In the genomic region with DNA sequence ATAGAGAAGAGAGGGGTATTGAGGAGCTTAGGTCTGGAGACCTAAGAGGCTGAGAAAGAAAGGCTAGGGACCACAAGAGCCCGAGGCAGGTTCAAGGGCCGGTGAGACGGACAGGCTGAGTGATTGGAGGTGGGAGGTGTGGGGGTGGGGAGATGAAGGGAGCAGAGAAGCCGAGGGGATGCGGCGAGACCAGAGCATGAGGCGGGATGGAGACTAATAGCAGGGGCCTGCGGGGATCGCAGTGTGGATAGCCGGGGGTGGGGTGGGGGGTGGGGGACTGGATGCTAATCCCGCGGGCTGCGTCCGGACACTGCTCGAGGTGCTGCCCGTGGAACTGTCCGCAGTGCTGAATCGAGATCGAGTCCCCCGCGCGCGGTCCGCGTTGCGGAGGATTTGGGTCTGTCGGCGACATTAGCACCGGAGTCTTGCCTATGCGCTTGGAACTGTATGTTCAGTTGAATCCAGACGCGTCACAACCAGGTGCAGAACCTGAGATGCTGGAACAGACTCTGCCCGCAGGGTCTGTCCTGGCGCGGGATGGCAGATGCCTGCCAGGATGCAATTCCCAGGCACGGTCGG, we compare ENCODE assay signal across 9 mouse cellular contexts. TPM values are rescaled to one million over a fixed set of nuclear protein-coding genes. Genes with fewer than 3 reads are reported as not detected.
DNase-seq lines count a peak whose midpoint lies in the region; ATAC-seq and TF ChIP-seq lines count a peak whose summit lies in the region.
"Had no signal": no experiment of that assay in that cellular context is flagged by ENCODE, and none has a peak within 500 bp of the region (broad histone marks: within the 10 kb centered on the region; RNA-seq: fewer than 3 reads in every experiment).

No protein-coding gene starts in this region.

- H3K27me3 ChIP-seq in heart, embryonic 10.5 days (ENCODE audit: insufficient read depth, poor library complexity, severe bottlenecking), result peaks cover 86% of the 10 kb centered on the region
- peaks cover 66% of the 10 kb centered on the region for H3K27me3 ChIP-seq in embryonic facial prominence, embryonic 15.5 days
- peaks cover 43% of the 10 kb centered on the region for H3K27me3 ChIP-seq in intestine, embryonic 16.5 days (replicated peaks; ENCODE audit: control insufficient read depth, insufficient read depth, low read length)
- H3K27me3 ChIP-seq in stomach, postnatal 0 days (ENCODE audit: control insufficient read depth, insufficient read depth, low read length), result peaks cover 14% of the 10 kb centered on the region; the same call in 1 of the 2 replicates

- no peaks in the 10 kb centered on the region for H3K36me3 ChIP-seq in heart, embryonic 10.5 days
- no peaks in the 10 kb centered on the region for H3K36me3 ChIP-seq in embryonic facial prominence, embryonic 15.5 days
- no peaks in the 10 kb centered on the region for H3K36me3 ChIP-seq in intestine, embryonic 16.5 days (ENCODE audit: control insufficient read depth, insufficient read depth, low read length)
- H3K36me3 ChIP-seq in stomach, postnatal 0 days (ENCODE audit: control insufficient read depth, insufficient read depth, low read length), result no peaks in the 10 kb centered on the region
- H3K36me3 ChIP-seq: liver, embryonic 15.5 days had no signal

- no peak for TF ChIP-seq EP300 in stomach, postnatal 0 days (optimal IDR thresholded peaks at IDR 0.05)

- TF ChIP-seq CTCF in stomach, postnatal 0 days (IDR thresholded peaks at IDR 0.05; ENCODE audit: low read depth), result no peak

- H3K4me1 ChIP-seq in heart, embryonic 10.5 days, result peaks cover 22% of the 10 kb centered on the region
- H3K4me1 ChIP-seq in embryonic facial prominence, embryonic 15.5 days, result peaks cover 10% of the 10 kb centered on the region
- H3K4me1 ChIP-seq in intestine, embryonic 16.5 days (ENCODE audit: control insufficient read depth, insufficient read depth, low read length), result peaks cover 5% of the 10 kb centered on the region; the same call in 1 of the 2 replicates
- no peaks in the 10 kb centered on the region for H3K4me1 ChIP-seq in stomach, postnatal 0 days (replicated peaks; ENCODE audit: control insufficient read depth, insufficient read depth)
- H3K4me1 ChIP-seq: liver, embryonic 15.5 days had no signal

- WGBS in heart, embryonic 10.5 days, result 1% methylated on average over 37 of the region's 37 CpGs
- WGBS in embryonic facial prominence, embryonic 15.5 days, result under 1% methylated on average over 37 of the region's 37 CpGs
- 2% methylated on average over 37 of the region's 37 CpGs for WGBS in intestine, embryonic 16.5 days
- WGBS in stomach, postnatal 0 days, result 1% methylated on average over 32 of the region's 37 CpGs

- H3K9me3 ChIP-seq in heart, embryonic 10.5 days, result no peaks in the 10 kb centered on the region
- H3K9me3 ChIP-seq in embryonic facial prominence, embryonic 15.5 days (replicated peaks), result no peaks in the 10 kb centered on the region
- H3K9me3 ChIP-seq in intestine, embryonic 16.5 days (ENCODE audit: control insufficient read depth, low read length), result no peaks in the 10 kb centered on the region
- no peaks in the 10 kb centered on the region for H3K9me3 ChIP-seq in stomach, postnatal 0 days (ENCODE audit: control insufficient read depth, low read length)
- H3K9me3 ChIP-seq: liver, embryonic 15.5 days had no signal

- peak overlapping the region; percentile 60; the same call in 1 of the 2 replicates for H3K4me2 ChIP-seq in embryonic facial prominence, embryonic 15.5 days (replicated peaks)
- peak overlapping the region; percentile 50; the same call in 1 of the 2 replicates for H3K4me2 ChIP-seq in intestine, embryonic 16.5 days (ENCODE audit: low read depth, low read length)
- H3K4me2 ChIP-seq in stomach, postnatal 0 days (replicated peaks; ENCODE audit: low read depth), result no peak overlapping the region

- H3K4me3 ChIP-seq in heart, embryonic 10.5 days, result peak overlapping the region; percentile 54; the same call in 1 of the 2 replicates
- H3K4me3 ChIP-seq in embryonic facial prominence, embryonic 15.5 days (replicated peaks), result no peak overlapping the region
- H3K4me3 ChIP-seq in intestine, embryonic 16.5 days (ENCODE audit: low read length), result no peak overlapping the region
- H3K4me3 ChIP-seq in stomach, postnatal 0 days (ENCODE audit: low read depth, low read length), result no peak overlapping the region

- ATAC-seq in embryonic facial prominence, embryonic 15.5 days (ENCODE audit: insufficient number of reproducible peaks, low FRiP score, low TSS enrichment, low read depth), result 0 out of 2 replicates have a peak, but pooled peaks have one; percentile 9
- no peak for ATAC-seq in intestine, embryonic 16.5 days
- ATAC-seq in megakaryocyte-erythroid progenitor cell, adult 5-6 weeks (replicated peaks; ENCODE audit: low FRiP score, low TSS enrichment, poor library complexity, severe bottlenecking), result peak; percentile 60
- no peak for ATAC-seq in stomach, postnatal 0 days (ENCODE audit: low FRiP score, low TSS enrichment)

- H3K27ac ChIP-seq in heart, embryonic 10.5 days, result no peak overlapping the region
- no peak overlapping the region for H3K27ac ChIP-seq in embryonic facial prominence, embryonic 15.5 days (replicated peaks)
- H3K27ac ChIP-seq in intestine, embryonic 16.5 days (ENCODE audit: low read length), result no peak overlapping the region
- H3K27ac ChIP-seq in stomach, postnatal 0 days (replicated peaks), result no peak overlapping the region
- H3K27ac ChIP-seq: liver, embryonic 15.5 days had no signal

- H3K9ac ChIP-seq in embryonic facial prominence, embryonic 15.5 days, result no peak overlapping the region
- no peak overlapping the region for H3K9ac ChIP-seq in intestine, embryonic 16.5 days (ENCODE audit: low read depth, low read length)
- no peak overlapping the region for H3K9ac ChIP-seq in stomach, postnatal 0 days (ENCODE audit: low read length)
- H3K9ac ChIP-seq: liver, embryonic 15.5 days had no signal

- no peak for DNase-seq in heart, embryonic 10.5 days (ENCODE audit: low spot score)
- DNase-seq in heart, adult 9 months (ENCODE audit: low spot score in 2 of 2), result no peak
- peak; percentile 44 for DNase-seq in MN1 (ENCODE audit: low spot score)
- peak; percentile 61 for DNase-seq in stomach, postnatal 0 days (ENCODE audit: low spot score)
- DNase-seq in spleen, postnatal 4 days (ENCODE audit: low spot score in 2 of 2), result no peak

RNA-seq across cellular contexts. Expression of gene Epha10, which starts 1.5 kb away (rescaled TPM):
- 0.08 TPM in 1 of 2 replicates, not detected in the other for polyA plus RNA-seq in heart, embryonic 10.5 days (2016; fragmentation: Nextera tagmentation; extraction: Ambion mirVana)
- polyA plus RNA-seq in embryonic facial prominence, embryonic 15.5 days (2015; fragmentation: Nextera tagmentation; extraction: Ambion mirVana), result 0.04 and 0.09 TPM in 2 replicates
- polyA plus RNA-seq in intestine, embryonic 16.5 days (2015; fragmentation: Nextera tagmentation; extraction: Ambion mirVana), result 0.07 and 0.15 TPM in 2 replicates
- not detected in 2 replicates for total RNA-seq in megakaryocyte-erythroid progenitor cell, adult 5-6 weeks (2014; fragmentation: Nextera tagmentation)
- not detected in 2 replicates for total RNA-seq in megakaryocyte-erythroid progenitor cell, adult 5-6 weeks (2017)
- 0.17 TPM in 1 of 2 replicates, not detected in the other for polyA plus RNA-seq in stomach, postnatal 0 days (2015; fragmentation: Nextera tagmentation; extraction: Ambion mirVana)
- polyA plus RNA-seq: liver, embryonic 15.5 days had no signal

RNA-seq across cellular contexts. Expression of gene Maneal, which starts 20.3 kb away (rescaled TPM):
- polyA plus RNA-seq in heart, embryonic 10.5 days (2016; fragmentation: Nextera tagmentation; extraction: Ambion mirVana), result 0.09 and 0.11 TPM in 2 replicates
- 1.2 and 1.5 TPM in 2 replicates for polyA plus RNA-seq in embryonic facial prominence, embryonic 15.5 days (2015; fragmentation: Nextera tagmentation; extraction: Ambion mirVana)
- polyA plus RNA-seq in intestine, embryonic 16.5 days (2015; fragmentation: Nextera tagmentation; extraction: Ambion mirVana), result 0.36 and 0.44 TPM in 2 replicates
- not detected in 2 replicates for total RNA-seq in megakaryocyte-erythroid progenitor cell, adult 5-6 weeks (2014; fragmentation: Nextera tagmentation)
- total RNA-seq in megakaryocyte-erythroid progenitor cell, adult 5-6 weeks (2017), result 0.19 TPM in 1 of 2 replicates, not detected in the other
- 0.19 and 0.21 TPM in 2 replicates for polyA plus RNA-seq in stomach, postnatal 0 days (2015; fragmentation: Nextera tagmentation; extraction: Ambion mirVana)

RNA-seq across cellular contexts. Expression of gene 1110065P20Rik, which starts 31.2 kb away (rescaled TPM):
- 45.0 and 58.0 TPM in 2 replicates for polyA plus RNA-seq in heart, embryonic 10.5 days (2016; fragmentation: Nextera tagmentation; extraction: Ambion mirVana)
- polyA plus RNA-seq in embryonic facial prominence, embryonic 15.5 days (2015; fragmentation: Nextera tagmentation; extraction: Ambion mirVana), result 57.9 and 59.1 TPM in 2 replicates
- polyA plus RNA-seq in intestine, embryonic 16.5 days (2015; fragmentation: Nextera tagmentation; extraction: Ambion mirVana), result 35.3 and 35.8 TPM in 2 replicates
- total RNA-seq in megakaryocyte-erythroid progenitor cell, adult 5-6 weeks (2014; fragmentation: Nextera tagmentation), result 11.8 and 14.4 TPM in 2 replicates
- total RNA-seq in megakaryocyte-erythroid progenitor cell, adult 5-6 weeks (2017), result 1.5 and 4.2 TPM in 2 replicates
- polyA plus RNA-seq in stomach, postnatal 0 days (2015; fragmentation: Nextera tagmentation; extraction: Ambion mirVana), result 64.1 and 65.8 TPM in 2 replicates

RNA-seq across cellular contexts. Expression of gene Yrdc, which starts 31.8 kb away (rescaled TPM):
- 25.8 and 39.3 TPM in 2 replicates for polyA plus RNA-seq in heart, embryonic 10.5 days (2016; fragmentation: Nextera tagmentation; extraction: Ambion mirVana)
- polyA plus RNA-seq in embryonic facial prominence, embryonic 15.5 days (2015; fragmentation: Nextera tagmentation; extraction: Ambion mirVana), result 37.3 and 37.6 TPM in 2 replicates
- polyA plus RNA-seq in intestine, embryonic 16.5 days (2015; fragmentation: Nextera tagmentation; extraction: Ambion mirVana), result 27.3 and 29.5 TPM in 2 replicates
- total RNA-seq in megakaryocyte-erythroid progenitor cell, adult 5-6 weeks (2014; fragmentation: Nextera tagmentation), result 32.1 and 62.2 TPM in 2 replicates
- total RNA-seq in megakaryocyte-erythroid progenitor cell, adult 5-6 weeks (2017), result 15.5 and 30.5 TPM in 2 replicates
- 31.2 and 32.3 TPM in 2 replicates for polyA plus RNA-seq in stomach, postnatal 0 days (2015; fragmentation: Nextera tagmentation; extraction: Ambion mirVana)

RNA-seq across cellular contexts. Expression of gene 9930104L06Rik, which starts 54.6 kb away (rescaled TPM):
- 11.6 and 12.7 TPM in 2 replicates for polyA plus RNA-seq in heart, embryonic 10.5 days (2016; fragmentation: Nextera tagmentation; extraction: Ambion mirVana)
- polyA plus RNA-seq in embryonic facial prominence, embryonic 15.5 days (2015; fragmentation: Nextera tagmentation; extraction: Ambion mirVana), result 12.4 and 16.7 TPM in 2 replicates
- polyA plus RNA-seq in intestine, embryonic 16.5 days (2015; fragmentation: Nextera tagmentation; extraction: Ambion mirVana), result 9.1 and 9.3 TPM in 2 replicates
- 15.7 and 24.8 TPM in 2 replicates for total RNA-seq in megakaryocyte-erythroid progenitor cell, adult 5-6 weeks (2014; fragmentation: Nextera tagmentation)
- 10.1 and 19.5 TPM in 2 replicates for total RNA-seq in megakaryocyte-erythroid progenitor cell, adult 5-6 weeks (2017)
- 6.1 and 6.9 TPM in 2 replicates for polyA plus RNA-seq in stomach, postnatal 0 days (2015; fragmentation: Nextera tagmentation; extraction: Ambion mirVana)

Comparison
In these comparisons a context has a peak if more than half of its experiments do, and no peak if none do; other contexts are left out.
1. DNase-seq: peak in MN1 (single experiment) and stomach, postnatal 0 days (single experiment); none in heart, embryonic 10.5 days (single experiment), heart, adult 9 months (0 of 2) and spleen, postnatal 4 days (0 of 2).
2. ATAC-seq: peak in embryonic facial prominence, embryonic 15.5 days (single experiment) and megakaryocyte-erythroid progenitor cell, adult 5-6 weeks (single experiment); none in intestine, embryonic 16.5 days (single experiment) and stomach, postnatal 0 days (single experiment).